Mouse (Mus musculus) B cell, adult 62 days (primary cell): Measurements from ENCODE around the gene 1700069L16Rik. TPM values are rescaled to one million over a fixed set of nuclear protein-coding genes. Genes with fewer than 3 reads are reported as not detected.

Experiments used
- total RNA-seq: library from RNA; stranded (reverse); gene quantifications from 4 replicates; pipeline ENCODE4 v1.2.4, GENCODE M21; 2023

1700069L16Rik gene
- total RNA-seq, result not detected in 4 replicates

DNA sequence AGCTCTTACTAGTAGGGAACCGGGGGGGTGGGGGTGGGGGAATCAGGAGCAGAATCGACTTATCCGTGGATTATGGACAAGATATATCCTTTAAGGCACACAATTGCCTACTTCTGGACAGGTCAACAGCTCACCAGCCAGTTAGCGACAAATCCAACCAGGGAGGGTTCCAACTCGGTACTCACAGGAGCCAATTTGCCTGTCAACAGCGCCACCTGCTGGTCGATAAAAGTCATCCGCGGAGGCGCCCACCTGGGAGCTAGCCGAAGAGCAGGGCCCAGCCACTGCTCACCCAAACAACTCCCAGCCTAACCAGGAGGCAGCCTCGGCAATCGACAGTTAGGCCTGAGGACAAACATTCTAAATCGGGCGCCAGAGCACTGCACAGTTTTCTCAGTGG, at the start of gene 1700069L16Rik:
Gene 1700069L16Rik, minus strand, starts transcription at position 327 of the 400 bp plus-strand sequence.

DNA sequence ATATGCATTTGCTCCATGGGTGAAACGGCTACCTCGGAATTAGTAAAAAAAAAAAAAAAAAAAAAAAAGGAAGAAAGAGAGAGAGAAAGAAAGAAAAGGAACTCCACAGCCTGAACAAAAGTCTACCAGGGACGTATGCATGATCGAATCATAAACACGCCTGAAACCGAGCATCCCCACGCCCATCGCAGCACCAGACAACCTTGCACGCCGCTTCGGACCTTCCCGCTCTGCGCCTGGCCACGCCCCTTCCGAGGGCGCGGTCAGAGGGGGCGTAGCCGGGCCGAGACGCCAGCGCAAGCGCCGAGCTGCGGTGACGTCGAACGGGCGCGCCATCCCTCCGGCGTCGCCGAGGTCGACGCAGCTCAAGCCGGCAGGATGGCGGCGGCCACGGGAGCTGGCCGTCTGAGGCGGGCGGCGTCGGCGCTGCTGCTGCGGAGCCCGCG, 47.9 kb upstream of the 1700069L16Rik start, which contains the start of the genes Sart3 and Iscu:
Gene Sart3, minus strand, starts transcription at position 61 of the 446 bp plus-strand sequence.
Gene Iscu, plus strand, starts transcription at position 299 of the 446 bp plus-strand sequence.

DNA sequence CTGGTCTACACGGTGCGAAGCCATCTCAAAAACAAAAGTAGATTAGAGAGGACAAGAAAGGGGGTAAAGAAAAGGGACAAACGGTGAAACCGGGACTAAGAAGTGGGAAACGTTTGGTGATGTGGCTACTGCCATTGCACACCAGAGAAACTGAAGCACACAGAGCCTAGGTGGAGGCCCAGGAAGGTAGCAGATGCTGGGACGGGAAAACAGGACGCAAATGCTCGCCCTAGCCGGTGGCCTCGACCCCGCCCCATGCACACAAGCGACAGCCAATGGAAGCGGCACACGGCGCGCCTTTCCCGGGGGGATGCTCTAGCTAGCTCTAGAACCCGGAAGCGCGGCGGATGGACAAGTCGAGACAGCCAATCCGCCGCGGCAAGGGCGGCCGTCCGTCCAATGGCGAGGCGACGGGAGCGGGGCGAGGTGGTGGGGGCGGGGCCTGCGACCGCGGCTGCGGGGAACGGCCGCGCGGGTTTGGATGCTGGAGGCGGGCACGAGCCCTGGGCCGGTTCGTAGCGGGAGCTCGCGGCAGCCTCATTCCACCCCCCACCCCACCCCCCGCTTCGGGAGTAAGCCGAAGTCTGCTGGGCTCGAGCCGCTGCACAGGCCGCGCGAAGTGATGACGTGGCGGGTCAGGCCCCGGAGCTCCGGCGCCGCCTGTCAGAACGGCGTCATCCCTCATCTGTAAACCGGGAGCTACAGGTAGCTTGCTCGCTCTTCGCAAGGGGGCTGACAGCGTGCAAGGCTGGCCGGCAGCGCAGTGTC, 11.0 kb upstream of the 1700069L16Rik start, which contains the start of gene Ficd:
Gene Ficd, plus strand, starts transcription at position 459 of the 768 bp plus-strand sequence.

DNA sequence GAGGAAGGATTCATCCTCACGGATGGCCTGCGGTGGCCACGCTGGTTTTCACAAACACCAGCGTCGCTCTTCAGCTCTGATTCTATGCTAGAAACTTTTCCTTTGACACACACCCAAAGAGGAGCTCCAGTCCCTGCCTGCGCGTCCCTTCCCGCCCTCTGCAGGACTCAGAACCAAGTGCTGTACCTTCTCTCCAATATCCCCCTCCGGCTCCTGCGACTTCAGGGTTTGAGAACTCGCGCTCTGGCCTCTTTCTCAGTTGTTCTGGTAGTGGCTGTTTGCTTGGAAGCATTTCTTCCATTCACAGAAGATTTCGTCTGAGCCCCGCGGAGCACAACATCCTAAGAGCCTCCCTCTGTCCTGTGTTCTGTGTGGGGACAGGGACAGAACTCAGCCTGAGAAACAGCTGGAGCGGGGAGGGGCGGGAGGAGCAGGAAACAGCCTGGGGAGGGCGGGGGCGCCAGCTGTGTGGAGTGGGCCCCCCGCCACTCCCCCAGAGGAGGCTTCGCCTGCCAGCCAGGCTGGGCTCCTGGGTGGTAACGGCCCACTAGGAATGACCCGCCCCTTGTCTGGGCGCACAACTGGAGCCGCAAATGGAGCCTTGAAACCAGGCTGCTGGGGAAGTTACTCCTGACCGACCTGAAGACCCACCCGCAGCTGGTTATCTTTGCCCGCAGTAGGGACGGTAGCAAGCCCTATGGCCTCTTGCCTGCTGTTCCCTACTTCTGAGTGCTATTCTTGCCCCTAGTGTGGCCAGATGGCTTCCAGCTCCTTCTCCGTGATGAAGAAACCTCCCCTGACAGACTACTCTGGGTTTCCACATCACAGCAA, 74.3 kb downstream of the 1700069L16Rik start, which contains the start of gene Cmklr1:
Gene Cmklr1, minus strand, starts transcription at position 392 of the 831 bp plus-strand sequence.

Other genes with a start within 250 kb of the 1700069L16Rik start
- gene Wscd2, start 234.4 kb downstream of the 1700069L16Rik start, total RNA-seq, result 0.24 to 0.40 TPM (median 0.34 TPM) in 4 replicates
- gene Cmklr1, start 74.3 kb downstream of the 1700069L16Rik start, total RNA-seq, result 0.19 to 0.27 TPM in 2 of 4 replicates, not detected in the others
- 4.4 to 5.4 TPM (median 5.0 TPM) in 4 replicates for gene Ficd, start 11.0 kb upstream of the 1700069L16Rik start, total RNA-seq
- gene Sart3, start 47.7 kb upstream of the 1700069L16Rik start, total RNA-seq, result 66.0 to 77.2 TPM (median 71.4 TPM) in 4 replicates
- 61.9 to 74.4 TPM (median 67.5 TPM) in 4 replicates for gene Iscu, start 48.0 kb upstream of the 1700069L16Rik start, total RNA-seq
- gene Tmem119, start 75.7 kb upstream of the 1700069L16Rik start, total RNA-seq, result not detected in 4 replicates
- gene Selplg, start 107.9 kb upstream of the 1700069L16Rik start, total RNA-seq, result 41.8 to 51.4 TPM (median 46.6 TPM) in 4 replicates
- 46.0 to 59.9 TPM (median 49.8 TPM) in 4 replicates for gene Coro1c, start 184.0 kb upstream of the 1700069L16Rik start, total RNA-seq